Mouse (Mus musculus) MEL (cell line): ENCODE results near the gene Aftph.

Experiments
- CTCF ChIP-seq, 3 experiments: IDR thresholded peaks in 2 of 3; conservative IDR thresholded peaks in 1 of 3; 2 replicates each; pipeline ENCODE4 v1.5.1; 2011 to 2012; ENCODE audit warnings: low read length in 3 of 3, low read depth in 2 of 3, mild to moderate bottlenecking in 2 of 3, improper control_type of control experiment in 1 of 3, inconsistent platforms in 1 of 3, mixed read lengths in 1 of 3, moderate library complexity in 1 of 3; ENCODE audit not compliant: control insufficient read depth in 1 of 3, insufficient read depth in 1 of 3, poor library complexity in 1 of 3, severe bottlenecking in 1 of 3
- POLR2A ChIP-seq, 2 experiments: IDR thresholded peaks; 2 replicates each; pipeline ENCODE4 v1.6.1; 2011 to 2012; ENCODE audit warnings: low read length in 2 of 2, mild to moderate bottlenecking in 2 of 2, control low read depth in 1 of 2, improper control_type of control experiment in 1 of 2, low read depth in 1 of 2, moderate library complexity in 1 of 2; ENCODE audit not compliant: control insufficient read depth in 1 of 2, insufficient read depth in 1 of 2, poor library complexity in 1 of 2
- TCF12 ChIP-seq: IDR thresholded peaks from 2 replicates; pipeline ENCODE4 v1.6.1; 2014; ENCODE audit warnings: low read depth, mild to moderate bottlenecking, inconsistent platforms, low read length, improper control_type of control experiment, moderate library complexity
- USF1 ChIP-seq: IDR thresholded peaks from 2 replicates; pipeline ENCODE4 v1.6.1; 2014; ENCODE audit warnings: low read depth, mild to moderate bottlenecking, inconsistent platforms, low read length, improper control_type of control experiment, moderate library complexity
- ZNF384 ChIP-seq: IDR thresholded peaks from 2 replicates; pipeline ENCODE4 v1.6.1; 2012; ENCODE audit warnings: low read depth, mild to moderate bottlenecking, inconsistent platforms, low read length, improper control_type of control experiment

GRCm38 (mm10) chr11:20785186-20785585 is 43.8 kb upstream of the Aftph start:
- TF ChIP-seq CTCF (IDR thresholded peaks at IDR 0.05 in 2 of 3, conservative IDR thresholded peaks at IDR 0.05 in 1 of 3; ENCODE audit: control insufficient read depth in 1 of 3, insufficient read depth in 1 of 3, low read depth in 2 of 3, low read length in 3 of 3, poor library complexity in 1 of 3, severe bottlenecking in 1 of 3) (no peak), POLR2A (IDR thresholded peaks at IDR 0.05; ENCODE audit: control insufficient read depth in 1 of 2, insufficient read depth in 1 of 2, low read depth in 1 of 2, low read length in 2 of 2, poor library complexity in 1 of 2) (no peak), ZNF384 (no peak), TCF12 (no peak), USF1 (no peak)
